ENCODE assay signal across 14 mouse cellular contexts in genomic region chr10:58233740-58234121, GRCm38 (mm10). TPM values are rescaled to one million over a fixed set of nuclear protein-coding genes. Genes with fewer than 3 reads are reported as not detected.
"Had no signal": no experiment of that assay in that cellular context is flagged by ENCODE, and none has a peak within 500 bp of the region (broad histone marks: within the 10 kb centered on the region; RNA-seq: fewer than 3 reads in every experiment).

No protein-coding gene starts in this region.

RNA-seq across cellular contexts. Expression of gene Duxf3, which starts 1.3 kb away (rescaled TPM):
- polyA plus RNA-seq: inflammation-experienced regulatory T-cells, adult 6 months; intestine, embryonic 16.5 days; kidney, embryonic 14.5 days; limb, embryonic 13.5 days; liver, embryonic 12.5 days; liver, embryonic 15.5 days; lung, adult 2 months; lung, postnatal 0 days; midbrain, embryonic 10.5 days; midbrain, embryonic 13.5 days; midbrain, postnatal 0 days; neural tube, embryonic 12.5 days; stomach, postnatal 0 days; thymus, postnatal 0 days had no signal

RNA-seq across cellular contexts. Expression of gene Gm4981, which starts 2.8 kb away (rescaled TPM):
- polyA plus RNA-seq: inflammation-experienced regulatory T-cells, adult 6 months; intestine, embryonic 16.5 days; kidney, embryonic 14.5 days; limb, embryonic 13.5 days; liver, embryonic 12.5 days; liver, embryonic 15.5 days; lung, adult 2 months; lung, postnatal 0 days; midbrain, embryonic 10.5 days; midbrain, embryonic 13.5 days; midbrain, postnatal 0 days; neural tube, embryonic 12.5 days; stomach, postnatal 0 days; thymus, postnatal 0 days had no signal

RNA-seq across cellular contexts. Expression of gene AW822073, which starts 9.0 kb away (rescaled TPM):
- polyA plus RNA-seq: inflammation-experienced regulatory T-cells, adult 6 months; intestine, embryonic 16.5 days; kidney, embryonic 14.5 days; limb, embryonic 13.5 days; liver, embryonic 12.5 days; liver, embryonic 15.5 days; lung, adult 2 months; lung, postnatal 0 days; midbrain, embryonic 10.5 days; midbrain, embryonic 13.5 days; midbrain, postnatal 0 days; neural tube, embryonic 12.5 days; stomach, postnatal 0 days; thymus, postnatal 0 days had no signal
